Mouse (Mus musculus): Measurements from ENCODE around the gene Trmt13. TPM values are rescaled to one million over a fixed set of nuclear protein-coding genes. Genes with fewer than 3 reads are reported as not detected.
A peak's percentile ranks its signal among the peaks of the same experiment; 100 is the strongest.
"Not testable (repeated sequence)": the region's sequence is repeated elsewhere in the genome, so short reads cannot be mapped to it uniquely, and the experiment has no call there.

Gene Trmt13
- 28.6 and 29.0 TPM in 2 replicates for polyA plus RNA-seq (2014; fragmentation: Nextera tagmentation; extraction: Ambion mirVana)

- Histone ChIP-seq H3K36me3 (ENCODE audit: control insufficient read depth, insufficient read depth, low read length) (peaks cover 2% of the 10 kb centered on the region; the same call in 1 of the 2 replicates), H3K4me2 (ENCODE audit: low read depth, low read length, severe bottlenecking) (no peak within 1 kb of the TSS), H3K4me1 (replicated peaks; ENCODE audit: control insufficient read depth, insufficient read depth, low read length) (no peaks in the 10 kb centered on the region), H3K9ac (ENCODE audit: low read length) (no peak within 1 kb of the TSS), H3K27ac (ENCODE audit: low read depth, low read length) (no peak within 1 kb of the TSS), H3K9me3 (ENCODE audit: control insufficient read depth, low read length) (no peaks in the 10 kb centered on the region), H3K4me3 (ENCODE audit: low read depth, low read length) (no peak within 1 kb of the TSS), H3K27me3 (ENCODE audit: control insufficient read depth, insufficient read depth, low read length) (no peaks in the 10 kb centered on the region)
- DNase-seq (ENCODE audit: low spot score) (no peak), ATAC-seq (replicated peaks; ENCODE audit: low FRiP score) (no peak)
- 89% methylated on average over 10 of the region's 10 CpGs for WGBS
These were observed at the start of gene Trmt13 for GRCm38 (mm10) chr3:116614295-116614892. TSS of gene Trmt13 (minus strand) at chr3:116614587.

- peak within 1 kb of the TSS; percentile 87 for H3K27ac ChIP-seq (ENCODE audit: low read depth, low read length)
- DNase-seq (ENCODE audit: low spot score) = peak; percentile 99
- WGBS = under 1% methylated on average over 39 of the region's 39 CpGs
- H3K9ac ChIP-seq (ENCODE audit: low read length) = peak within 1 kb of the TSS; percentile 97
- H3K4me2 ChIP-seq (ENCODE audit: low read depth, low read length, severe bottlenecking) = peak within 1 kb of the TSS; percentile 68
- H3K27me3 ChIP-seq (ENCODE audit: control insufficient read depth, insufficient read depth, low read length) = no peaks in the 10 kb centered on the region
- H3K36me3 ChIP-seq (ENCODE audit: control insufficient read depth, insufficient read depth, low read length) = no peaks in the 10 kb centered on the region
- peak within 1 kb of the TSS; percentile 95 for H3K4me3 ChIP-seq (ENCODE audit: low read depth, low read length)
- H3K4me1 ChIP-seq (replicated peaks; ENCODE audit: control insufficient read depth, insufficient read depth, low read length) = no peaks in the 10 kb centered on the region; the same call in none of the 2 replicates
- no peaks in the 10 kb centered on the region for H3K9me3 ChIP-seq (ENCODE audit: control insufficient read depth, low read length)
- peak; percentile 99 for ATAC-seq (replicated peaks; ENCODE audit: low FRiP score)
These were observed 48.1 kb upstream of the Trmt13 start, which contains the start of gene Mfsd14a for GRCm38 (mm10) chr3:116662463-116662863. TSS of gene Mfsd14a (minus strand) at chr3:116662677.

GRCm38 (mm10) chr3:116661870-116662414 is 47.6 kb upstream of the Trmt13 start:
- peak overlapping the region; percentile 87 for H3K27ac ChIP-seq (ENCODE audit: low read depth, low read length)
- DNase-seq (ENCODE audit: low spot score) (no peak), ATAC-seq (replicated peaks; ENCODE audit: low FRiP score) (peak; percentile 84)
- H3K4me2 ChIP-seq (ENCODE audit: low read depth, low read length, severe bottlenecking) = peak overlapping the region; percentile 68
- H3K36me3 ChIP-seq (ENCODE audit: control insufficient read depth, insufficient read depth, low read length) = no peaks in the 10 kb centered on the region
- no peaks in the 10 kb centered on the region for H3K27me3 ChIP-seq (ENCODE audit: control insufficient read depth, insufficient read depth, low read length)
- H3K9ac ChIP-seq (ENCODE audit: low read length) = peak overlapping the region; percentile 97
- H3K4me3 ChIP-seq (ENCODE audit: low read depth, low read length) = peak overlapping the region; percentile 95
- no peaks in the 10 kb centered on the region; the same call in none of the 2 replicates for H3K4me1 ChIP-seq (replicated peaks; ENCODE audit: control insufficient read depth, insufficient read depth, low read length)
- no peaks in the 10 kb centered on the region for H3K9me3 ChIP-seq (ENCODE audit: control insufficient read depth, low read length)
- under 1% methylated on average over 60 of the region's 68 CpGs for WGBS

- no peak for ATAC-seq (replicated peaks; ENCODE audit: low FRiP score)
These were observed 47.0 kb upstream of the Trmt13 start for GRCm38 (mm10) chr3:116661288-116661869.

GRCm38 (mm10) chr3:116659856-116660430 is 45.6 kb upstream of the Trmt13 start:
- no peaks in the 10 kb centered on the region for H3K9me3 ChIP-seq (ENCODE audit: control insufficient read depth, low read length)
- H3K9ac ChIP-seq (ENCODE audit: low read length) = no peak overlapping the region
- no peaks in the 10 kb centered on the region for H3K36me3 ChIP-seq (ENCODE audit: control insufficient read depth, insufficient read depth, low read length)
- WGBS = 83% methylated on average over 13 of the region's 13 CpGs
- no peak overlapping the region for H3K4me2 ChIP-seq (ENCODE audit: low read depth, low read length, severe bottlenecking)
- no peaks in the 10 kb centered on the region; the same call in none of the 2 replicates for H3K4me1 ChIP-seq (replicated peaks; ENCODE audit: control insufficient read depth, insufficient read depth, low read length)
- no peak overlapping the region for H3K4me3 ChIP-seq (ENCODE audit: low read depth, low read length)
- no peaks in the 10 kb centered on the region for H3K27me3 ChIP-seq (ENCODE audit: control insufficient read depth, insufficient read depth, low read length)
- ATAC-seq (replicated peaks; ENCODE audit: low FRiP score) = no peak
- no peak overlapping the region for H3K27ac ChIP-seq (ENCODE audit: low read depth, low read length)
- DNase-seq (ENCODE audit: low spot score) = no peak

More at GRCm38 (mm10) chr3:116661288-116661869, 47.0 kb upstream of the Trmt13 start:
- H3K27ac ChIP-seq (ENCODE audit: low read depth, low read length) = peak overlapping the region; percentile 87
- no peak for DNase-seq (ENCODE audit: low spot score)
- H3K4me1 ChIP-seq (replicated peaks; ENCODE audit: control insufficient read depth, insufficient read depth, low read length) = no peaks in the 10 kb centered on the region; the same call in none of the 2 replicates
- H3K27me3 ChIP-seq (ENCODE audit: control insufficient read depth, insufficient read depth, low read length) = no peaks in the 10 kb centered on the region
- H3K9ac ChIP-seq (ENCODE audit: low read length) = peak overlapping the region; percentile 97
- no peaks in the 10 kb centered on the region for H3K36me3 ChIP-seq (ENCODE audit: control insufficient read depth, insufficient read depth, low read length)
- peak overlapping the region; percentile 68 for H3K4me2 ChIP-seq (ENCODE audit: low read depth, low read length, severe bottlenecking)
- peak overlapping the region; percentile 95 for H3K4me3 ChIP-seq (ENCODE audit: low read depth, low read length)
- WGBS = 7% methylated on average over 16 of the region's 16 CpGs
- H3K9me3 ChIP-seq (ENCODE audit: control insufficient read depth, low read length) = no peaks in the 10 kb centered on the region

- no peaks in the 10 kb centered on the region for H3K9me3 ChIP-seq (ENCODE audit: control insufficient read depth, low read length)
- ATAC-seq (replicated peaks; ENCODE audit: low FRiP score) (no peak), DNase-seq (ENCODE audit: low spot score) (no peak)
- no peaks in the 10 kb centered on the region for H3K36me3 ChIP-seq (ENCODE audit: control insufficient read depth, insufficient read depth, low read length)
- H3K9ac ChIP-seq (ENCODE audit: low read length) = no peak overlapping the region
- no peaks in the 10 kb centered on the region for H3K27me3 ChIP-seq (ENCODE audit: control insufficient read depth, insufficient read depth, low read length)
- WGBS = 77% methylated on average over 15 of the region's 15 CpGs
- H3K4me3 ChIP-seq (ENCODE audit: low read depth, low read length) = no peak overlapping the region
- no peak overlapping the region for H3K27ac ChIP-seq (ENCODE audit: low read depth, low read length)
- H3K4me1 ChIP-seq (replicated peaks; ENCODE audit: control insufficient read depth, insufficient read depth, low read length) = no peaks in the 10 kb centered on the region; the same call in none of the 2 replicates
- no peak overlapping the region for H3K4me2 ChIP-seq (ENCODE audit: low read depth, low read length, severe bottlenecking)
These were observed 44.7 kb upstream of the Trmt13 start for GRCm38 (mm10) chr3:116658928-116659565.

- no peaks in the 10 kb centered on the region for H3K27me3 ChIP-seq (ENCODE audit: control insufficient read depth, insufficient read depth, low read length)
- no peak overlapping the region for H3K27ac ChIP-seq (ENCODE audit: low read depth, low read length)
- no peak overlapping the region for H3K4me3 ChIP-seq (ENCODE audit: low read depth, low read length)
- H3K9me3 ChIP-seq (ENCODE audit: control insufficient read depth, low read length) = no peaks in the 10 kb centered on the region
- H3K4me2 ChIP-seq (ENCODE audit: low read depth, low read length, severe bottlenecking) = no peak overlapping the region
- DNase-seq (ENCODE audit: low spot score) (no peak), ATAC-seq (replicated peaks; ENCODE audit: low FRiP score) (no peak)
- 82% methylated on average over 7 of the region's 7 CpGs for whole genome bisulfite sequencing
- H3K9ac ChIP-seq (ENCODE audit: low read length) = no peak overlapping the region
- no peaks in the 10 kb centered on the region; the same call in none of the 2 replicates for H3K4me1 ChIP-seq (replicated peaks; ENCODE audit: control insufficient read depth, insufficient read depth, low read length)
- H3K36me3 ChIP-seq (ENCODE audit: control insufficient read depth, insufficient read depth, low read length) = no peaks in the 10 kb centered on the region
These were observed 42.0 kb upstream of the Trmt13 start for GRCm38 (mm10) chr3:116656184-116656965.

- not testable (repeated sequence) for H3K4me2 ChIP-seq (ENCODE audit: low read depth, low read length, severe bottlenecking); H3K36me3 ChIP-seq (ENCODE audit: control insufficient read depth, insufficient read depth, low read length); H3K4me3 ChIP-seq (ENCODE audit: low read depth, low read length); H3K27ac ChIP-seq (ENCODE audit: low read depth, low read length); DNase-seq (ENCODE audit: low spot score); H3K9me3 ChIP-seq (ENCODE audit: control insufficient read depth, low read length); H3K4me1 ChIP-seq (replicated peaks; ENCODE audit: control insufficient read depth, insufficient read depth, low read length); H3K27me3 ChIP-seq (ENCODE audit: control insufficient read depth, insufficient read depth, low read length); ATAC-seq (replicated peaks; ENCODE audit: low FRiP score); H3K9ac ChIP-seq (ENCODE audit: low read length)
- WGBS = 94% methylated on average over 10 of the region's 11 CpGs
These were observed 39.7 kb upstream of the Trmt13 start for GRCm38 (mm10) chr3:116654051-116654450.
